Mouse (Mus musculus): ENCODE data around the gene Rpap3.
A peak's percentile ranks its signal among the peaks of the same experiment; 100 is the strongest.

Gene Rpap3

DNA sequence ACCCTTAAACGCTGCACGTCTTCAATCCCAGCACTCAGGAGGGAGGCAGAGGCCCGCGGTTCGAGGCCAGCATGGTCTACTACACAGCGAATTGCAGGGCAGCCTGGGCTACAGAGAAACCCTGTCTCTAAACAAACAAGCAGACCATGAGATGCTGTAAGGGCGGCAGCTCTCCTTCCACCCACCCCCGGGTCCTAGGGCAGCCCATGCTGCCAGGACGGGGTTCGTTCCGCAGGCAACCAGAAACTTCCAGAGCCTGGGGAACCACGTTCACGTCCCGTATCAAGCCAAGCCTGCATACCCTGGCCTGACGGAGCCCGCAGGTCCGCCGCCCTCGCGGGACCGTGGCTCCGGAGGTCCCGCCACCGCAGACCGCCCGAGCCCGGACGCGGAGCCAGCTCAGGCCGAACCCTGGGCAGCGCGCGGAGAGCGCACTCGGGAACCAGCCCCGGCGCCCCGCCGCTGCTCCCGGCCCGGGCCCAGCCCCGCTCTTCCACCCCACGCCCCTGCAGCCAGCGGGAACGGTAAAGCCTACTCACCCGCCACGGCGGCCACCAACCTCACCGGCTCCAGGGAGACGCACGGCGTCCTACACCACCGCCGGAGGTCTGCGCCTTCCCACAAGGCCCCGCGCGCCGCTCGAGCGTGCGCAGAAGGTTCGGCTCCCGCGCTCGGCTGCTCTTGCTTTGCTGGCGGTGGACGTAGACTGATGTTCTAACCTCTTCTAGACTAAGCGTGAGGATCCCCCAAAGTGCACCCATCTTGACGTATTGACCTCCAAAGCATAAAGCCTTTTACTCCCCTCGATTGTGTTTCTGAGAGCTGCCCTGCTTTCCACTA lies at the start of gene Rpap3:
Rpap3 (minus strand) TSS at position 615 of the 840 bp plus-strand sequence.
- peak; percentile 67 for DNase-seq (ENCODE audit: low read depth)

DNA sequence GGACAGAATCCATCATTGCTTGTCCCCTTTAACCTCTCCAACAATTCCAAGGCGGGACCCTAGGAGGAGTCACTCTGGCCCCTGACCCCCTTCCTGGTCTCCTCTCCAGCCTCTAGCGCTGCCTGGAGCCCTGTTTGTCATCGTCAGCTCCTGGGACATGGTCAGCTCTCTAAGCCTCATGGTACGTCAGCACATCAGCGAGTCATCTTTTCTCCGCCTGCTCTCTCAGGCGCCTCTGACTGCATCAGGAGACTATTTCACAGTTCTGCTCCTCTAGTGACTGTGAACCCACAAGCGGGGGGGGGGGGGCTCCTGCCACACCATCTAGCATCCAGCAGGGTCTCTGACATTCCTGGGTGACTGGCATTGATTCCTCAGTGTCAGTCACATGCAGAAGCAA lies 49.7 kb upstream of the Rpap3 start:
- no peak for DNase-seq (ENCODE audit: low read depth)

GRCm38 (mm10) chr15:97754476-97754875 lies 48.9 kb upstream of the Rpap3 start:
- DNase-seq (ENCODE audit: low read depth): no peak

- DNase-seq (ENCODE audit: low read depth): no peak
Measured at GRCm38 (mm10) chr15:97752491-97752890, 46.9 kb upstream of the Rpap3 start.

DNA sequence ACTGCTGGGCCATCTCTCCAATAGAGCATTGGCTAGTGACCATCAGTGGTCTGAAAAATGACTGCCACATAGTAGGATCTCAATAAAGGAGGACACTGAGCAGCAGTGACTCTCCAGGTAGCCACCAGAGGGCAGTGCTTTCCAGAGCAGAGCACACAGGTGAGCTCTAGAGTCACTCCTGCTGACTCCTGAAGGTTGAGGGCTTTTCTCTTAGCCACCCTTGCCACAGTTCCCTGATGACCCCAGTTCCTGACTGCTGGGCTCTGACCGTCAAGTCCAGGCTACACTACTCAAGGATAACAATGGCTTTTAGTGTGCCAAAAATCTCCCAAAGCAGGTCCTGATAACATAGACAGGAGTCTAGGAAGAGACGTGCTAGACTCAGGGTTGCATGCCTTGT lies 46.1 kb upstream of the Rpap3 start:
- no peak for DNase-seq (ENCODE audit: low read depth)

- DNase-seq (ENCODE audit: low read depth): no peak
Measured at GRCm38 (mm10) chr15:97750697-97751096, 45.1 kb upstream of the Rpap3 start.

DNA sequence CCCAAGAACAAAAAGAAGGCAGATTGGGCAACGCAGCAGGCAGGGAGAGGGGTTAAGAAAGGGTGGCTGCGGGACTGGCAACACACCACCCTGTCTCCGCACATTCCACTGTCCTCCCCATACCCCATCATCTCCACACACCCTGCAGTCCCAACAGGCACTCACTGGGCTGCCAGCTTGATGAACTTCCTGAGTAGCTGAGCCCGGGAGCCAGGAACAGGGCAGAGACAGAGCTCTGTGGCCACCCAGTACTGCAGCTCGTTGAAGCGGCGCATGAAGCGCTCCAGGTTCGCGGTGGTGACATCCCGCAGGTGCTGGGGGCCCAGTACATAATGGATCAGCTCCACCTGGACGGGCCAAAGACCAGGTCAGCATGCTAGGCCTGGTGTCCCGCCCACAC lies 44.2 kb upstream of the Rpap3 start:
- no peak for DNase-seq (ENCODE audit: low read depth)

DNA sequence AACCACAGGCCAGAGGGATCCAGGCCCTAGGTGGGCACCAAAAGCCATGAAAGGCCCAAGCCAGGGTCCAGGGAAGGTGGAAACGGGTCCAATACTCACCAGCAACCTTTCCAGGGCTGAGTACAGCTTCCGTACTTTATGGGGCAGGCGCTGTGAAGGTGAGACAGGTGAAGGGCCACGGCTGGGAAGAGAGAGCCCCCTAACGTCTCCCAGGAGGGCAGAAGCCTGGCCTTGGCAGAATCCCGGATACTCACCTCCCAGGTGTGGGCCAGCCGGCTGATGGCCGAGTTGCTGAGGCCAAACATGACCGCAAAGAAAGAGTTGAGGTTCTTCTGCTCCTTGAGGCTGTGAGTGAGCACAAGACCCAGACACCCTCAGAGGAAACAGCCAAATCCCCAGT lies 43.8 kb upstream of the Rpap3 start:
- DNase-seq (ENCODE audit: low read depth): no peak

DNA sequence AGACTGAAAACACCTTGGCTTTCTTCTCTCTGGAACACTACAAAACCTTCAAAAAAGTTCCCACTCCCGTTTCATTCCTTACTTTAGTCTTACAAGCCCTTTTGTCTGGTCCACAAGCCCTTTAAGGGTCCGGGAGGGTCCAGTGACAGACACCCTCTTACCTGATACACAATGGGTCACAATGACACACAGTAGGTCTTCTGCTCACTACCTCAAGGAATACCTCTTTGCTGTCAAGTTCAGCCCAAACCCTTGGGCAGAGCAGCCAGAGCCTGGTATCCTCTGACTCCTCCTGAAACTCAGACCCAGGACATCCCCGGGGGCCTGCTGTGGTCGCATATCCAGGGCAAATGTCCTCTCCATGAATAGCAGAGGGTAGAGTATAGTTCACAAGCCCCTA lies 43.3 kb upstream of the Rpap3 start:
- no peak for DNase-seq (ENCODE audit: low read depth)

DNA sequence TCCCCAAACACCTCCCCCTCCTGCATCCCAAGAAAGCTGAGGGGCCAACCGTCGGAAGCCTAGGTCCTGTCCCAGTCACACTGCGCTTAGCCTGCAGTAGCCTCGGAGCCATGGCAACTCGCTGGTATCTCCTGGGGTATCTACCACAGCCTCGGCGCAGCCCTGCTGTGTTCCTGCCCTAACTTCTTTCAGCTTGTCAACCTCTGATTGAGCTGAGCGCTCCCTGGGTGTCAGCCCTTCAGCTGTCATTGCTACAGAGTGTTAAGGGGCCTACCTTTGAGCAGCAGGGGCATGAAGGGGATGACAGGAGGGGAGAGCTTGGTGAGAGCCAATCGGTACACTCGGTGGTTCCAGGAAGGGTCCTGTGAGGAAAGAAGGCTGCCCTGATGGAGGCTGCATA lies 42.7 kb upstream of the Rpap3 start:
- no peak for DNase-seq (ENCODE audit: low read depth)

DNA sequence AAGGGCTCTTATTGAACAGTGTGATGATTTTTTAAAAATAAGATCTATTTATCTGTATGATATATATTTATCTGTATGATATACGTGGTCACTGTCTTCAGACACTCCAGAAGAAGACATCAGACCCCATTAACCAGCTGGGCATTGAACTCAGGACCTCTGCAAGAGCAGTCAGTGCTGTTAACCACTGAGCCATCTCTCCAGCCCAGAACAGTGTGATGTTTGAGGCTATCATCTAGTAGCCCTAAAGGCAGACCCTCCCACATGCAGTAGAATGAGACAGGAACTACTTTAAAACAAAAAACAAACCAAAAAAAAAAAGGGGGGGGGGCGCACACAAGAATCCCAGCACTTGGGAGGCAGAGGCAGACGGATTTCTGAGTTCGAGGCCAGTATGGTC lies 41.9 kb upstream of the Rpap3 start:
- DNase-seq (ENCODE audit: low read depth): no peak

DNA sequence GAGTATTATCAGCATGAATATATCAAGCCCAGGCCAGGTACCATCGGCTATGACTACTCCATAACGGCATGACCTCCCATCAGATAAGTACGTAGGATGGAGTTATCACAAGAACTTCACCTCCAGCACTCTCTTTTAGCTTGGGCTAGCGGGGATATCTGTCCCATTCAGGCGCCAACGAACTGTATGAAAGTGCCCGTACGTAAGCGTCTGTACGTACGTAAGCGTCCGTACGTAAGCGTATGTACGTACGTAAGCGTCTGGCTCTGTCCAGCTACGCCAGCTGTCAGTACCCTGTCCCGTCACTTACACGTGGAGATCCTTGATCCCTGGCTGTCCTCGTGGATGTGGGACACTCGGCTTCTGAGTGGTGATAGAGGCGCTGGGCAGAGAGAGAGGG lies 41.1 kb upstream of the Rpap3 start:
- DNase-seq (ENCODE audit: low read depth): no peak

- no peak for DNase-seq (ENCODE audit: low read depth)
Measured at GRCm38 (mm10) chr15:97746278-97746677, 40.7 kb upstream of the Rpap3 start.

DNA sequence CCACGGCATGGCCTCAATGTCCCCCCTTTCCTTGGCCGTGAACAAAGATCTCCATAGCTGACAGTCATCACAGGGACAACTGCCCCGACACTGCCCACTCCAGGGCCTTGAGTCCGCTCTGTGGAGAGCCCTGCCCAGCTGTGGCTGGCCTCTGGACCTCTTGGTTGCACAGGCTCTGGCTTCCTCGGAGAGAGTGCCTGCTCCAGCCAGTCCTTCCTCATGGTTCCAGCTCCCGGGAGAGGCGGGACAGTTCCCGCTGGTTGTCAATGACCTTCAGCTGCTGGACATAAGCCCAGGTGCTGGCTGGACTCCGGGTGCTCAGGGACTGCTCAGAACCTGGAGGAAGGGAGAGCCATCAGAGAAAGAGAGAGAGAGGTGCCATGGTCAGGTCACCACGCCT lies 39.7 kb upstream of the Rpap3 start:
- no peak for DNase-seq (ENCODE audit: low read depth)

- peak; percentile 36 for DNase-seq (ENCODE audit: low read depth)
Measured at GRCm38 (mm10) chr15:97744930-97745329, 39.3 kb upstream of the Rpap3 start.

GRCm38 (mm10) chr15:97743961-97744525 lies 38.4 kb upstream of the Rpap3 start:
- DNase-seq (ENCODE audit: low read depth): no peak

- DNase-seq (ENCODE audit: low read depth): no peak
Measured at GRCm38 (mm10) chr15:97743210-97743609, 37.6 kb upstream of the Rpap3 start.

DNA sequence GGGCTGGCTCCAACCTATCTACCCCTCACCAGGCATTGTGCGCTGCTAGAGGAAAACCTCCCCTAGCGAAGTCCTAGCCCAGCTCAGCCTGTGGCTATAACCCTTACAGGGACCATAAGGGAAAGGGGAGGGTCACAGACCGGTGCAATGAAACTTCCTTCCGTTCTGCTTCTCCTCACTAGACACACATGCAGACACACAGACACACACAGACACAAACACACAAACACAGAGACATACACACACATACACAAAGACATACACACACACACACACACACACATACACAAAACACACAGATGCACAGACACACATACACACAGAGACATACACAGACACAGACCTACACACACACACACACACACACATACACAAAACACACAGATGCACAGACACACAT lies 37.0 kb upstream of the Rpap3 start:
- no peak for DNase-seq (ENCODE audit: low read depth)

DNA sequence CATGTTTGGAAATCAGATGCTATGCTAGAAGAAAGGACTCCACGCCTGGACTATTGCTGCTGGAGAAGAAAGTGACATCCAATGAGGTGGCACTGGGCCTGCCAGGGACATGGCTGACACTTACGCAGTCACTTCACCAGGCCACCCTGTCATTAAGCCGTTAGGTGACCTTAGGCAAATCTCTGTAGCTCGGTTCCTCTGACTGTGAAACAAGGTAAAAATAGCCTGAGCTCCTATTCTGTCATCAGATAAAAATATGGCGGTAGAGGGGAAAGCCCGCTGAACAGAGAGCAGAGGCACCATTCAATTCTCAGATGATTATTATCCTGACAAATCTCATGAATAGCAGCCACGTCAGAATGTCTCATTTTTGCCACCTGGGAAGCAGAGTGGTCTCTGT lies 36.4 kb upstream of the Rpap3 start:
- no peak for DNase-seq (ENCODE audit: low read depth)

- no peak for DNase-seq (ENCODE audit: low read depth)
Measured at GRCm38 (mm10) chr15:97741662-97742061, 36.0 kb upstream of the Rpap3 start.

DNA sequence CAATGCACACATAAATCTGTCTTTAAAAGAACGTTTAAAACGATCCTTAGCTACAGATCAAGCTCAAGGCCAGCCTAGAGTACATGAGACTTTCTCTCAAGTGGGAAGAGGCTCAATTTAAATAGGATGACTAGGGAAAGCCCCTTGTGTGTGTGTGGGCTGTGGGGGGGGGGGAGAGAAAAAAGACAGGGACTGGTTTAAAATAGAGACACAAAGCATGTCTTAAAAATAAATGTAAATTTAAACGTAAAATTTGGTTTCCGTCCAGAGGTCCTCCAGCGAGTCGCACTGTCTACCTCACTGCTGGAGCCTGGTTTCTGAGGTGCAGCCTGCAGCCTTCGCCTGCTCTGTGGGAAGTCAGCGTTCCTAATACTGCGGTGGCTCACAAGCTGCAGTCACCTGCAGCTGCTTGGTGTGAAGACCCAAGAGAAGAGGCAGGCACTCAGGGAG lies 34.7 kb upstream of the Rpap3 start:
- DNase-seq (ENCODE audit: low read depth): no peak

DNA sequence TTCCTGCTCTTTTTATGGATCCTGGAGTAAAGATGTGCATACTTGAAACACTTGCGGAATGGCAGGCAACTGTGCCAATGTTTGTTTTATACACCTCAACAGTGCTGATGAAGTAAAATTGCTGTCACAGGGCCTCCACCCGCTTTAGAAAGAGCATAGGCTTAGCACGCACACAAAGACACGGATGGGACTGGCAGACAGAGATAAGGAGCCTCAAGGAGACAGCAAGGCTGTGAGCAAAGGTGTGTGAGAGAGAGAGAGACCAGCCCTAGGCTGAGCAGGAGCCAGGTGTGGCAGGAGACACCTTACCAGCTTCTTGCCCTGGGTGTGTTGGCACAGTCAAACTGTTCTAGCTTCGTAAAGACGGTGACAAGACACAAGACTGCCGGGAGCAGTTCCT lies 33.3 kb upstream of the Rpap3 start:
- no peak for DNase-seq (ENCODE audit: low read depth)

DNA sequence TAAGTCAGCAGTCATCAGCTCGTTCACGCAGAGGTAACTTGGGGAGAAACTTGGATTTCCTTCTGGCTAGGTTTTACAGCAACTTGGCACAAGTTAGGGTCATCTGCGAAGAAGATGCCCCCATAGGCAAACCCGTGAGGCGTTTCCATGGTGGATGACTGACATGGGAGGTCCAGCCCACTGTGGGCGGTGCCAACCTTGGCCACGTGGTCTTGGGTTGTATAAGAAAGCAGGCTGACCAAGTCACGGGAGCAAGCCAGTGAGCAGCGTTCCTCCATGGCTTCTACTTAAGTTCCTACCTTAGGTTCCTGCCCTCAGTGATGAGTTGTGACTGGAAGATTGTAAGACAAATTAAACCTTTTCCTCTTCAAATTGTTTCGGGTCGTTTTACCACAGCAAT lies 26.4 kb upstream of the Rpap3 start:
- no peak for DNase-seq (ENCODE audit: low read depth)

GRCm38 (mm10) chr15:97731111-97731510 lies 25.5 kb upstream of the Rpap3 start, which contains the start of gene Endou:
Gene Endou (minus strand): TSS chr15:97731339.
- no peak for DNase-seq (ENCODE audit: low read depth)

Data from c-Kit-positive CD71-positive TER-119-negative erythroid progenitor cells, embryonic 14.5 days (primary cell).